Mouse (Mus musculus) CH12.LX (cell line): ENCODE data around the gene Kctd17. TPM values are rescaled to one million over a fixed set of nuclear protein-coding genes. Genes with fewer than 3 reads are reported as not detected.

Experiments used
- DNase-seq: peaks from one replicate; pipeline ENCODE4 v3.0.0-alpha.2; 2013; ENCODE audit errors: extremely low read depth
- H3K27ac ChIP-seq: 2 replicates; pipeline ENCODE4 v1.5.1; 2012; ENCODE audit warnings: low read depth, mild to moderate bottlenecking, control low read depth, moderate library complexity; ENCODE audit not compliant: insufficient read depth
- H3K27me3 ChIP-seq: replicated peaks from 2 replicates; pipeline ENCODE3; 2012; ENCODE audit warnings: inconsistent platforms
- H3K36me3 ChIP-seq, 2 experiments: replicated peaks in 1 of 2; 2 replicates each; pipeline versions ENCODE3 to v1.6.1; 2012; ENCODE audit warnings: inconsistent platforms in 1 of 2, low read length in 1 of 2, mild to moderate bottlenecking in 1 of 2, mixed read lengths in 1 of 2, moderate library complexity in 1 of 2; ENCODE audit not compliant: control insufficient read depth in 1 of 2, insufficient read depth in 1 of 2
- H3K4me1 ChIP-seq, 2 experiments: 2 replicates each; pipeline ENCODE4 v1.6.1; 2012; ENCODE audit warnings: inconsistent platforms in 1 of 2, moderate library complexity in 1 of 2; ENCODE audit not compliant: insufficient read depth in 2 of 2, control insufficient read depth in 1 of 2
- H3K4me2 ChIP-seq: 2 replicates; pipeline ENCODE4 v1.6.1; 2012; ENCODE audit warnings: low read depth, mild to moderate bottlenecking, control low read depth; ENCODE audit not compliant: poor library complexity, insufficient read depth, severe bottlenecking
- H3K4me3 ChIP-seq, 3 experiments: fragments of 150-350 bp in 1 of 3; sonication (generic) in 1 of 3; replicated peaks in 1 of 3; 2 replicates each; pipeline versions ENCODE3 to v1.5.1; 2011 to 2012; ENCODE audit warnings: low read depth in 2 of 3, low read length in 2 of 3, mild to moderate bottlenecking in 2 of 3, moderate library complexity in 2 of 3, control low read depth in 1 of 3, improper control_type of control experiment in 1 of 3, inconsistent platforms in 1 of 3, mixed read lengths in 1 of 3; ENCODE audit not compliant: poor library complexity in 1 of 3
- H3K79me2 ChIP-seq: replicated peaks from 2 replicates; pipeline ENCODE4 v1.6.1; 2012; ENCODE audit warnings: mild to moderate bottlenecking, moderate library complexity; ENCODE audit not compliant: control insufficient read depth, poor library complexity, insufficient read depth, severe bottlenecking; ENCODE audit errors: extremely low read depth
- H3K9ac ChIP-seq: 2 replicates; pipeline ENCODE4 v1.6.1; 2012; ENCODE audit warnings: low read depth, mild to moderate bottlenecking, control low read depth, moderate library complexity; ENCODE audit not compliant: insufficient read depth
- H3K9me3 ChIP-seq: replicated peaks from 2 replicates; pipeline ENCODE3; 2012; ENCODE audit warnings: low read length, inconsistent platforms, mixed read lengths
- IRF4 ChIP-seq: IDR thresholded peaks from 2 replicates; pipeline ENCODE4 v1.6.1; 2014; ENCODE audit warnings: low read depth, mild to moderate bottlenecking, inconsistent platforms, low read length, improper control_type of control experiment
- JUND ChIP-seq: conservative IDR thresholded peaks from 2 replicates; pipeline ENCODE4 v1.6.1; 2011; ENCODE audit warnings: low read depth, low read length, improper control_type of control experiment
- KAT2A ChIP-seq: IDR thresholded peaks from 2 replicates; pipeline ENCODE4 v1.6.1; 2012; ENCODE audit warnings: low read length, improper control_type of control experiment, inconsistent platforms; ENCODE audit not compliant: insufficient replicate concordance
- MAZ ChIP-seq: IDR thresholded peaks from 2 replicates; pipeline ENCODE4 v1.6.1; 2012; ENCODE audit warnings: low read depth, mild to moderate bottlenecking, inconsistent platforms, low read length, improper control_type of control experiment, moderate library complexity
- MXI1 ChIP-seq: IDR thresholded peaks from 2 replicates; pipeline ENCODE4 v1.6.1; 2011; ENCODE audit warnings: mild to moderate bottlenecking, low read depth, low read length, improper control_type of control experiment
- MYC ChIP-seq: IDR thresholded peaks from 2 replicates; pipeline ENCODE4 v1.6.1; 2011; ENCODE audit warnings: low read depth, mild to moderate bottlenecking, improper control_type of control experiment, low read length
- POLR2AphosphoS2 ChIP-seq: IDR thresholded peaks from 2 replicates; pipeline ENCODE4 v1.6.1; 2011; ENCODE audit warnings: low read depth, low read length, improper control_type of control experiment
- RAD21 ChIP-seq: IDR thresholded peaks from 2 replicates; pipeline ENCODE4 v1.6.1; 2011; ENCODE audit warnings: low read depth, mild to moderate bottlenecking, low read length, improper control_type of control experiment, moderate library complexity
- TBP ChIP-seq: conservative IDR thresholded peaks from 2 replicates; pipeline ENCODE4 v1.6.1; 2011; ENCODE audit warnings: low read depth, low read length, improper control_type of control experiment
- TCF12 ChIP-seq: IDR thresholded peaks from 2 replicates; pipeline ENCODE4 v1.6.1; 2014; ENCODE audit warnings: low read depth, mild to moderate bottlenecking, inconsistent platforms, low read length, improper control_type of control experiment
- UBTF ChIP-seq: IDR thresholded peaks from 2 replicates; pipeline ENCODE4 v1.6.1; 2012; ENCODE audit warnings: low read depth, mild to moderate bottlenecking, inconsistent platforms, low read length, improper control_type of control experiment, moderate library complexity
- USF1 ChIP-seq: IDR thresholded peaks from 2 replicates; pipeline ENCODE4 v1.6.1; 2014; ENCODE audit warnings: low read depth, mild to moderate bottlenecking, inconsistent platforms, low read length, improper control_type of control experiment
- ZMIZ1 ChIP-seq: IDR thresholded peaks from 2 replicates; pipeline ENCODE4 v1.6.1; 2012; ENCODE audit warnings: low read depth, mild to moderate bottlenecking, inconsistent platforms, low read length, improper control_type of control experiment
- ZNF384 ChIP-seq: IDR thresholded peaks from 2 replicates; pipeline ENCODE4 v1.6.1; 2012; ENCODE audit warnings: low read depth, low read length, improper control_type of control experiment, inconsistent platforms
- dilution Hi-C: fragments of 300-500 bp; cut with MboI; formaldehyde crosslinking; loops from 2 replicates; pipeline ENCODE4 v1.14.3; 2020; ENCODE audit warnings: low sequenced_read_pairs; ENCODE audit not compliant: extremely low pct_unique_long_range_greater_than_20kb, extremely low pct_ligation_motif_present
- in situ Hi-C: fragments of 300-500 bp; cut with MboI; formaldehyde crosslinking; loops from 3 replicates; pipeline ENCODE4 v1.14.3; 2019; ENCODE audit warnings: low sequenced_read_pairs, low pct_ligation_motif_present, low pct_unique_long_range_greater_than_20kb, mixed read lengths
- polyA plus RNA-seq: library from polyadenylated mRNA; unstranded; fragments of >175 nt; gene quantifications from 2 replicates; pipeline ENCODE4 v1.2.1, GENCODE M21; 2012; ENCODE audit warnings: low read depth; ENCODE audit not compliant: insufficient read length
- total RNA-seq, 2 experiments: library from RNA; depleted of rRNA; stranded (reverse); fragments of 300-350 nt in 1 of 2; fragments of >200 nt in 1 of 2; gene quantifications; 2 replicates each; pipeline ENCODE4 v1.2.3; 2012 to 2014

Kctd17 gene
- total and polyA plus RNA-seq, 3 experiments = not detected

DNA sequence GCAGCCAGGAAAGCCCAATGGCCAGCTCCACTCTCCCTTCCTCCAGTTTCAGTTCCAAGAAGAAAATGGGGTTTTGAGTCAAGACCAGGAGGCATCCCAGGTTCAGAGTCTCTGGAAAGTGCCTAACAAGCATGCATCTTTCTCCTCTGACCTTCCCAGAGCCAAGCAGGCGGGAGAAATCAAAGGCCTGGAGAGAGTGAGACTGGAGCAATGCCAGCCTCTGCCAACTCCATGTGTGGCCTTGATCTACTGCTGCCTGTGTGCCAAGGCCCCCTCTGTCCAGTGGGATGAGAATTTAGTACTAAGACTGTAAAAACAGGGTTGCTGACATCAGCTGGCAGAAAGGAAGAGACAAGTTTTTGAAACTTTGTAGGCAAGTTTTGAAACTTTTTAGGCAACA, 24.5 kb upstream of the Kctd17 start:
- in situ Hi-C loops (no loop called here), dilution Hi-C loops (no loop called here)
- no peak overlapping the region for H3K9ac ChIP-seq
- TF ChIP-seq TCF12 (no peak), MYC (no peak), USF1 (no peak), ZMIZ1 (no peak), JUND (no peak), TBP (no peak), MXI1 (no peak), RAD21 (no peak)
- TF ChIP-seq, all 38 proteins: peak for 0
- Histone ChIP-seq H3K79me2 (no peaks in the 10 kb centered on the region), H3K27me3 (peaks cover 33% of the 10 kb centered on the region), H3K4me2 (no peak overlapping the region), H3K4me3 (no peak overlapping the region), H3K27ac (no peak overlapping the region), H3K9me3 (no peaks in the 10 kb centered on the region), H3K4me1 (peaks cover 3 to 17% of the 10 kb centered on the region in 2 experiments), H3K36me3 (no peaks in the 10 kb centered on the region)
- no peak for DNase-seq

- Histone ChIP-seq H3K9me3 (no peaks in the 10 kb centered on the region), H3K4me3 (peak overlapping the region in 1 of 3 experiments; percentile 75)
- TF ChIP-seq RAD21 (no peak), ZNF384 (no peak), MAZ (no peak), KAT2A (no peak), UBTF (no peak), IRF4 (no peak), POLR2AphosphoS2 (no peak)
- TF ChIP-seq, all 38 proteins: peak for 0
- 0 out of 2 replicates have a peak overlapping the region, but pooled peaks have one; percentile 60 for H3K4me2 ChIP-seq
- dilution Hi-C loops (no loop called here), in situ Hi-C loops (no loop called here)
- no peak overlapping the region for H3K27ac ChIP-seq
- H3K79me2 ChIP-seq = no peaks in the 10 kb centered on the region
- peaks cover 2 to 4% of the 10 kb centered on the region in 2 experiments for H3K36me3 ChIP-seq
- H3K9ac ChIP-seq = no peak overlapping the region
- no peak for DNase-seq
- H3K27me3 ChIP-seq = peaks cover 24% of the 10 kb centered on the region
- H3K4me1 ChIP-seq = peaks cover 3 to 17% of the 10 kb centered on the region in 2 experiments
These were observed 23.3 kb upstream of the Kctd17 start for GRCm38 (mm10) chr15:78405098-78405497.
